Mouse (Mus musculus): ENCODE data around the gene Mtx1.

DNA sequence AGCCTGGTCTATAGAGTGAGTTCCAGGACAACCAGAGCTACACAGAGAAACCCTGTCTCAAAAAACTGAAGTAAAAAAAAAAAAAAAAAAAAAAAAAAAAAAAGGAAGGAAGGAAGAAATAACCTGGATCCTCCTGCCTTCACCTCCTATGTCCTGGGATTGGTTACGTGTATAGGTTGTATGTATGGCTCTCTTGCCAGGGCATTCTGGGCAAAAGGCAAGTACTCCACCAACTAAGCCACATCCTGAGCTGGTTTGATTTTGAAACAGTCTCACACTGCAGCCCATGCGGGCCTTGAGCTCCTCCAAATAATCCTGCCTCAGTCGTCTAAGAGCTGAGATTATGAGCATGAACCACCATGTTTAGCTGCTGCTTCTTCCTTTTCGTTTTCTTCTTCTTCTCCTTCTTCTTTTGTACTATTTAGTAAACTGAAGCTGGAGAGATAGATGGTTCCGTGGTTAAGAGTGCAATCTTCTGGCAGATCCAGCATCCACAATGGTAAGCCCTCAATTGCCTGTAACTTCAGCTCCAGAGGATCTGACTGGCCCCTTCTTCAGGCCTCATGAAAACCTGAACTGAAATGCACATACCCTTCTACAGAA lies 63.1 kb downstream of the Mtx1 start:
- no peak for TF ChIP-seq CTCF (IDR thresholded peaks at IDR 0.05; ENCODE audit: extremely low read depth, insufficient read depth, insufficient read length, insufficient replicate concordance)
- no peak for TF ChIP-seq POLR2A (IDR thresholded peaks at IDR 0.05; ENCODE audit: low read depth, low read length)

Measured in spleen, adult 2 months (tissue).